Mouse (Mus musculus) midbrain, embryonic 14.5 days (tissue): ENCODE results near the gene Zdhhc7. TPM values are rescaled to one million over a fixed set of nuclear protein-coding genes. Genes with fewer than 3 reads are reported as not detected.

Experiments
- ATAC-seq: fragments of 200-750 bp; cut with Nextera tagmentation; 2 replicates; pipeline ENCODE4 v1.8.0; 2017; ENCODE audit warnings: moderate number of reproducible peaks, moderate library complexity; ENCODE audit not compliant: low FRiP score, low TSS enrichment
- DNase-seq: peaks from one replicate; pipeline ENCODE4 v3.0.0-alpha.2; 2015
- H3K27ac ChIP-seq: fragments of 300-500 bp; sonication (generic); replicated peaks from 2 replicates; pipeline ENCODE4 v1.5.1; 2014; ENCODE audit warnings: mild to moderate bottlenecking, low read depth, low read length, moderate library complexity
- H3K27me3 ChIP-seq: fragments of 300-500 bp; sonication (generic); 2 replicates; pipeline ENCODE4 v1.6.1; 2014; ENCODE audit warnings: low read length, control low read depth, mixed read lengths; ENCODE audit not compliant: control insufficient read depth, insufficient read depth
- H3K36me3 ChIP-seq: fragments of 300-500 bp; sonication (generic); 2 replicates; pipeline ENCODE4 v1.6.1; 2014; ENCODE audit warnings: low read length, control low read depth; ENCODE audit not compliant: control insufficient read depth, insufficient read depth
- H3K4me1 ChIP-seq: fragments of 300-500 bp; sonication (generic); 2 replicates; pipeline ENCODE4 v1.6.1; 2014; ENCODE audit warnings: mild to moderate bottlenecking, antibody characterized with exemption, low read length, control low read depth; ENCODE audit not compliant: control insufficient read depth, insufficient read depth
- H3K4me2 ChIP-seq: fragments of 300-500 bp; sonication (generic); 2 replicates; pipeline ENCODE4 v1.6.1; 2014; ENCODE audit warnings: mild to moderate bottlenecking, low read length, moderate library complexity
- H3K4me3 ChIP-seq: fragments of 300-500 bp; sonication (generic); replicated peaks from 2 replicates; pipeline ENCODE4 v1.5.1; 2014; ENCODE audit warnings: low read depth, low read length
- H3K9ac ChIP-seq: fragments of 300-500 bp; sonication (generic); replicated peaks from 2 replicates; pipeline ENCODE4 v1.6.1; 2014; ENCODE audit warnings: mild to moderate bottlenecking, low read length, moderate library complexity
- H3K9me3 ChIP-seq: fragments of 300-500 bp; sonication (generic); 2 replicates; pipeline ENCODE4 v1.6.1; 2016; ENCODE audit warnings: low read length, control low read depth, mixed read lengths; ENCODE audit not compliant: control insufficient read depth
- WGBS: fragments of 180-500 bp; shearing (Covaris S2); extraction: QIAGEN DNeasy Blood & Tissue Kit; methylation state at CpG from one replicate; pipeline ENCODE4 v1.1.7; 2014; 5-methylcytosine and 5-hydroxymethylcytosine counted together
- polyA plus RNA-seq: library from polyadenylated mRNA; unstranded; fragments of >200 nt; fragmentation: Nextera tagmentation; extraction: Ambion mirVana; gene quantifications from 2 replicates; pipeline ENCODE4 v1.2.1, GENCODE M21; 2014

Gene Zdhhc7
- polyA plus RNA-seq, 1 experiment from 2014 or later = 26.7 TPM

DNA sequence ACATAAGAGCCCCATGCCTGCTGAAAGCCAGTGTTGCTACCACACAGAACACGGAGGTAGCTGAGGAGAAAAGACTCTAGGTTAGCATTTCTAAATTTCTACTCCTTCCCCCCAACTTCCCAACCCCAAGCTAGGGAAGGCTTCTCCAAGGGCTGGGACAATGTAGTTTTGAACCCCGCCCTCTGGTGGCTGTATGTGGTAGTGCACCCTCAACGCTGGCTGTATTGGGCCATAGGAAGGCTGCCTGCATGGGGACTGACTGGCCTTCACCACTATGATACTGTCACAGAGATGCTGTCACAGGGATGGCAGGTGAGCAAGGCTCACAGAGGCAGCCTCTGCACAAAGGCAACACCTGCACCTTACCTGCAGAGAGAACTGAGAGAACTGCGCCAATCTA, 29.6 kb downstream of the Zdhhc7 start:
- Histone ChIP-seq H3K27ac (no peak overlapping the region), H3K4me2 (no peak overlapping the region), H3K9me3 (no peaks in the 10 kb centered on the region), H3K27me3 (no peaks in the 10 kb centered on the region), H3K9ac (no peak overlapping the region), H3K4me3 (no peak overlapping the region), H3K4me1 (0 out of 2 replicates have a peak, but pooled peaks cover 4% of the 10 kb centered on the region), H3K36me3 (no peaks in the 10 kb centered on the region)
- peak; percentile 90 for DNase-seq
- 28% methylated on average over 4 of the region's 4 CpGs for WGBS
- 0 out of 2 replicates have a peak, but pooled peaks have one; percentile 60 for ATAC-seq

DNA sequence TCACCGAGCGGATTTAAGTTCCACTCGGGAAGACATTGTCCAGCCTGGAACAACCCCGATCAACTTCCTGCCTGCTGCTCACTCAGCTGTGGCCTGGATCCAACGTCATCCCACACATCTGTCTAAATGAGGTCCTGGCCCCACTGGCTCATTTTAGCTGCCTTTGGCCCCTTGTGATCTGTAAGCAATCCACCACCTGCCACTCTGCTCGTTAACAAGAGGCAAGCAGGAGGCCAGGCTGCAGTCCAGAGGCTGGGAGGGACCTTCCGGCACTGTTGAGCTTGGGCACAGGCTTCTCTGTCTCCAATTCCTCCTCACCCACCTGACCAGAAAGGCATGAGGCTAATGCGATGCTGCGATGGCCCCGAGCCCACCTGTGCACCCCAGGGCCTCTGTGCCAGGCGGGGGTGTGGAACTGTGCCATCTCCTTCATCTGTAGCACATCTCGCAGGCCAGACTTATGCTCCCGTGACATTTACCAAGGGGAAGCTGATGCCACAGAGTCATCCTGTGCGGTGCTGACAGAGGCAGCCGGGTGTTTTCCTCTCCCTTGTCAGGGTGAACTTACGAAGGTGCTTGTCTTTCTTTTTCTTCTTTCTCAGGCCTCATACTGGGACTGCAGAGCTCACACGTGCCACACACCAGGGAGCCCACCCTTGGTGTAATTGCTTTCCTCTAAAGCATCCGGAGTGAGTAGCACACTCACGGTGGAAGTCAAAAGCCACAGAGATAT, 33.2 kb downstream of the Zdhhc7 start:
- WGBS = 62% methylated on average over 19 of the region's 19 CpGs
- no peak overlapping the region for H3K4me2 ChIP-seq
- no peak overlapping the region for H3K9ac ChIP-seq
- H3K27me3 ChIP-seq = no peaks in the 10 kb centered on the region
- ATAC-seq (no peak), DNase-seq (no peak)
- H3K4me3 ChIP-seq = no peak overlapping the region
- no peak overlapping the region for H3K27ac ChIP-seq
- H3K36me3 ChIP-seq = no peaks in the 10 kb centered on the region
- 0 out of 2 replicates have a peak, but pooled peaks cover 4% of the 10 kb centered on the region for H3K4me1 ChIP-seq
- H3K9me3 ChIP-seq = no peaks in the 10 kb centered on the region

DNA sequence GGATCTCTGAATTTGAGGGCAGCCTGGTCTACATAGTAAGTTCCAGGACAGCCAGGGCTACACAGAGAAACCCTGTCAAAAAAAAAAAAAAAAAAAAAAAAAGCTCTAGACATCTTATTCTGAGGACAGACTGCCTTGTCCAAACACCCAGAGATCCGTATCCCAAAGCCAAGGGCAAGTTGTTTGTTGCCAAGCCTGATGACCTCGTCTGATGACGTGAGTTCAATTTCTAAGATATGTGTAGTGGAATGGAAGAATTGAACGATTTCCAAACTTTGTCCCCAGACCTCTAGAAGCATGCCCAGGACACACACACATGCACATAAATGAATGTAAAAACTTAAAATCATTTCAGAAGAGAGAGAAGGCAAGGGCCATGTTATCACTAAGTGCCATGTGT, 35.1 kb downstream of the Zdhhc7 start:
- 90% methylated on average over 4 of the region's 4 CpGs for whole genome bisulfite sequencing
- no peak for ATAC-seq
- Histone ChIP-seq H3K9me3 (no peaks in the 10 kb centered on the region), H3K4me1 (no peaks in the 10 kb centered on the region), H3K36me3 (no peaks in the 10 kb centered on the region), H3K4me3 (no peak overlapping the region), H3K4me2 (no peak overlapping the region), H3K27me3 (no peaks in the 10 kb centered on the region), H3K9ac (no peak overlapping the region), H3K27ac (no peak overlapping the region)
- DNase-seq = no peak

DNA sequence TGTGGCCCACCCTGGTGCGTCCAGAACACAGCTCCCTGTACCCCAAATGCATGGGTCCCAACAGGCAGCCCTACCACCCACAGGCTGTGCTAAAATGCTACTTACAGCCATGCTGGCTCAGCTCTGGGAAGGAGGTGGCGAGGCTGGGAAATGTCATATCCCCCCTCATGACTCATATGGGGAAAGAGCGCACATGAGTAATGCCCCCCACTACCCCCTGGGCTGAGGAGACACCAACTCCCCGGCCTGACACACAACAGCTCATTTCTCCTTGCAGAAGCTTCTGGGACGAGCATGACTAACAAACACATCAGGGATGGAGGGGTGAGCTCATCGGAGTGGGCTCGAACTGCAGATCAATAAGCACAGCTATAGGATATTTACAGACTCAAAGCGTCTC, 35.7 kb downstream of the Zdhhc7 start:
- WGBS = 91% methylated on average over 8 of the region's 8 CpGs
- DNase-seq (no peak), ATAC-seq (no peak)
- Histone ChIP-seq H3K27me3 (no peaks in the 10 kb centered on the region), H3K4me3 (no peak overlapping the region), H3K27ac (no peak overlapping the region), H3K9me3 (no peaks in the 10 kb centered on the region), H3K9ac (no peak overlapping the region), H3K4me2 (no peak overlapping the region), H3K36me3 (no peaks in the 10 kb centered on the region), H3K4me1 (no peaks in the 10 kb centered on the region)

DNA sequence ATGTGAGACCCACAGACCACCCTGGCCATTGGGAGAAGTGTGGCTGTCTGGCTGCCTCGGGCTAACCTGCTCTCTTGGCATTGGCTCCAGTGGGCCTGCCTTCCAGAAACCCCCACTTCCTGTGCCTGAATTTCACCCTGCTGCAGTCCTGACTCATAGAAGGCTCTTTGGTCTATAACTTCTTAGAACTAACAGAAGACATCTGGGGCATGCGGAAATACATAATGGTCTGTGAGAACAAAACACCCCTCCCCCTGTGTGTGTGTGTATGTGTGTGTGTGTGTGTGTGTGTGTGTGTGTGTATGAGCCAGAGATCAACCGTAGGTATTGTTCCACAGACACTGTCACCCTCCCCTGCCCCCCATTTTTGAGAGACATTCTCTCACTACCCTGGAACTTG, 38.0 kb downstream of the Zdhhc7 start:
- Histone ChIP-seq H3K4me2 (no peak overlapping the region), H3K27me3 (no peaks in the 10 kb centered on the region), H3K36me3 (no peaks in the 10 kb centered on the region), H3K4me1 (no peaks in the 10 kb centered on the region), H3K9ac (no peak overlapping the region), H3K9me3 (no peaks in the 10 kb centered on the region), H3K27ac (no peak overlapping the region), H3K4me3 (no peak overlapping the region)
- WGBS = 79% methylated on average over 3 of the region's 3 CpGs
- no peak for DNase-seq
- no peak for ATAC-seq

DNA sequence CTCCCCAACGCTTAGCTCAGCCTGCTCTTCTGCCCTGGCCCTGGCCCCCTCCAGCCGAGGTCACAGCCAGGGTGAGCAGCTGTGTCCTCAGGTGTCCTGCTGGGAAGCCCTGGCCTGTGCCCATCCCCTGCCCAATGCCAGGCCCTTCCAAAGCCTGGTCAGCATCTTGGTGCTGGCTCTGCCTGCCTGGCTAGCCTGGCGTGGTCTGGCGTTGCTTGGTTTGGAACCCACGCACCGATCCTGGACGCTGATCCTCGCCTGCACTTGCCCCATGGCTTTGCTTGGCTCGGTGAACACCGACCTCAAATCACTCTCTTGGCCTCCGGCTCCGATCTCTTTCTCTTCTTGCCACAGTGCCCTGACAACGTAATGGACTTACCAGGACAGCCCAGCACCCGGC, 38.5 kb downstream of the Zdhhc7 start:
- 86% methylated on average over 14 of the region's 14 CpGs for WGBS
- H3K4me2 ChIP-seq = no peak overlapping the region
- H3K36me3 ChIP-seq = no peaks in the 10 kb centered on the region
- H3K4me1 ChIP-seq = no peaks in the 10 kb centered on the region
- DNase-seq = no peak
- no peak for ATAC-seq
- no peak overlapping the region for H3K9ac ChIP-seq
- H3K27ac ChIP-seq = no peak overlapping the region
- H3K9me3 ChIP-seq = no peaks in the 10 kb centered on the region
- no peaks in the 10 kb centered on the region for H3K27me3 ChIP-seq
- H3K4me3 ChIP-seq = no peak overlapping the region

DNA sequence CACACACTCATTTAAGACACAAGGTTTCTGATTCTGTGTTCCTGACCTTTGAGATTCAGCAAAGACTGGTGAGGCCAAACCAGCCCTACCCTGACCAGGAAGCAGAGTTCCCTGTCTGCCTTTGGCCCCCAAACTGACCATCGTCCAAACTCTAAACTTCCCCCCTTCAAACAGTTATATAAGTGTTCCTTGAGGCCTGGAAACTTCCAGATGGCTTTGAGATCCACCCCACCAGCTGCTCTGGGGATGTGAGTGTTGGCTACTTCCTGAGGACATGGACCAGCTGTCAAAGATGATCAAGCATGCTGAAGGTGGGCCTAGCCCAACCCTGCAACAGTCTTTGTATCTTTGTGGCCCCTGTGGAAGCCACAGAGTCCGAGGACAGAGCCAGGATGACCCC, 44.2 kb downstream of the Zdhhc7 start:
- Histone ChIP-seq H3K4me2 (no peak overlapping the region), H3K4me3 (no peak overlapping the region), H3K36me3 (no peaks in the 10 kb centered on the region), H3K9me3 (peaks cover 4% of the 10 kb centered on the region; the same call in 1 of the 2 replicates), H3K27ac (no peak overlapping the region), H3K4me1 (no peaks in the 10 kb centered on the region), H3K9ac (no peak overlapping the region), H3K27me3 (no peaks in the 10 kb centered on the region)
- 71% methylated on average over 2 of the region's 2 CpGs for WGBS
- ATAC-seq = no peak
- DNase-seq = no peak

DNA sequence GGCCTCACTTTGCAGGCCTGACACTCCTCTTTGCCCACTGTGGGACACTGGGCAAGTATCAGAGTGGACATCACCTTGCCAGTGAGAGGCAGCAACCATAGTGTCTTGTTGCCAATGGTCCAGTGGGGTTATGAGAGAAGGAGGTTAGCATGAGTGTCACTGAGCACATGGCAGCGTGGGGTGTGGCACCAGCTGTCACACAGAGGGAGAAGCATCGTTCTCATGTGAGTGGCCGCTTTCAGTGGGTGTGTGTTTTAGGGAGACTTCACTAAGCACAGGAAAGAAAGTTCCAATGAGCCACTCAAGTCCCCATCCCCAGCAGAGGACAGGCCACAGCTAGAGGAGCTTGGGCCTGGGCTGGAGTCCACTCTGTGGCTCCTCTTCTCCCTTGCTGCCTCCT, 46.4 kb downstream of the Zdhhc7 start:
- Histone ChIP-seq H3K4me1 (no peaks in the 10 kb centered on the region), H3K9me3 (peaks cover 4% of the 10 kb centered on the region; the same call in 1 of the 2 replicates), H3K4me3 (no peak overlapping the region), H3K27ac (no peak overlapping the region), H3K4me2 (no peak overlapping the region), H3K27me3 (no peaks in the 10 kb centered on the region), H3K9ac (no peak overlapping the region), H3K36me3 (no peaks in the 10 kb centered on the region)
- 91% methylated on average over 3 of the region's 3 CpGs for WGBS
- no peak for DNase-seq
- no peak for ATAC-seq

DNA sequence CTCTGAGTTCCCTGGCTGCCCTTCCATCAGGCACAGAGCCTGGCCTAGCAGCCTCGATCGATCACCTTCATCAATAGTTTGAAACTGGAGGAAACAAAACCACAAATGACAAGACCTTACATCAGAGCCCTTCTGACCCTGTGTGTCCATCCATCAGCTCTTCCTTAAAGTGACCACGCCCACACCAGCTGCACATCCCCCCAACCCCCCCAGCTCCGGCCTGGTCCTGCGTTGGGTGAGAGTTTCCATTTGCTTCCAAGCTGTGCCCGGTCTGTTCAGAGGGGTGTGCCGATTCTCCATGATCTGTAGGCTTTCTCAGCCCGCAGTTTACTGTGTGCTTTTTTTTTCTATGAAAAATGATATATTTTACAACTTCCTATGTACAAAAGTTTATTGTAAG, 49.0 kb downstream of the Zdhhc7 start:
- no peak for ATAC-seq
- H3K27me3 ChIP-seq = no peaks in the 10 kb centered on the region

More for the DNA sequence above, 49.0 kb downstream of the Zdhhc7 start:
- no peak overlapping the region for H3K27ac ChIP-seq
- no peaks in the 10 kb centered on the region for H3K4me1 ChIP-seq
- WGBS = 87% methylated on average over 8 of the region's 8 CpGs
- H3K4me3 ChIP-seq = no peak overlapping the region
- no peaks in the 10 kb centered on the region for H3K36me3 ChIP-seq
- peaks cover 4% of the 10 kb centered on the region; the same call in 1 of the 2 replicates for H3K9me3 ChIP-seq
- no peak overlapping the region for H3K4me2 ChIP-seq
- no peak for DNase-seq
- no peak overlapping the region for H3K9ac ChIP-seq
